Mouse (Mus musculus): ENCODE data around the gene Tpd52l2.
A peak's percentile ranks its signal among the peaks of the same experiment; 100 is the strongest.

DNA sequence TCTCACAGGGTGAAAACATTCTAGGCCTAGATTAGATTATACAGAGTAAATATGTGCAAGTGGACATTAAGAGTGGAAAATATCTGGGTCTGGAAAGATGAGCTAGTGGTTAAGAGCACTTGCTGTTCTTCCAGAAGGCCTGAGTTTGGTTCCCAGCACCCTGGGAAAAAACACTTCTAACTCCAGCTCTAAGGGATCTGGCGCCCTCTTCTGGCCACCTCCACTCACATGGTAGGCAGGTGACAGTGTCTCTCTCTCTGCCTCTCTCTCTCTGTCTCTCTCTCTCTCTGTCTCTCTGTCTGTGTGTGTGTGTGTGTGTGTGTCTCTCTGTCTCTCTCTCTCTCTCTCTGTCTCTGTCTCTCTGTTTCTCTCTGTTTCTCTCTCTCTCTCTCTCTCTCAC lies 43.7 kb upstream of the Tpd52l2 start:
- TF ChIP-seq CTCF (conservative IDR thresholded peaks at IDR 0.05; ENCODE audit: low read length) (peak; percentile 48), POU5F1 (IDR thresholded peaks at IDR 0.05; ENCODE audit: borderline replicate concordance, low read length) (no peak), NANOG (IDR thresholded peaks at IDR 0.05; ENCODE audit: borderline replicate concordance, low read length) (no peak)

All from E14TG2a.4 (cell line).